Mouse (Mus musculus): ENCODE results near the gene Tmem158. TPM values are rescaled to one million over a fixed set of nuclear protein-coding genes. Genes with fewer than 3 reads are reported as not detected.

Gene Tmem158
- 39.4 and 51.7 TPM in 2 replicates for polyA plus RNA-seq (2015; fragmentation: Nextera tagmentation; extraction: Ambion mirVana)

GRCm38 (mm10) chr9:123260611-123261021, at the start of gene Tmem158:
TSS of gene Tmem158 (minus strand) at chr9:123260764.

DNA sequence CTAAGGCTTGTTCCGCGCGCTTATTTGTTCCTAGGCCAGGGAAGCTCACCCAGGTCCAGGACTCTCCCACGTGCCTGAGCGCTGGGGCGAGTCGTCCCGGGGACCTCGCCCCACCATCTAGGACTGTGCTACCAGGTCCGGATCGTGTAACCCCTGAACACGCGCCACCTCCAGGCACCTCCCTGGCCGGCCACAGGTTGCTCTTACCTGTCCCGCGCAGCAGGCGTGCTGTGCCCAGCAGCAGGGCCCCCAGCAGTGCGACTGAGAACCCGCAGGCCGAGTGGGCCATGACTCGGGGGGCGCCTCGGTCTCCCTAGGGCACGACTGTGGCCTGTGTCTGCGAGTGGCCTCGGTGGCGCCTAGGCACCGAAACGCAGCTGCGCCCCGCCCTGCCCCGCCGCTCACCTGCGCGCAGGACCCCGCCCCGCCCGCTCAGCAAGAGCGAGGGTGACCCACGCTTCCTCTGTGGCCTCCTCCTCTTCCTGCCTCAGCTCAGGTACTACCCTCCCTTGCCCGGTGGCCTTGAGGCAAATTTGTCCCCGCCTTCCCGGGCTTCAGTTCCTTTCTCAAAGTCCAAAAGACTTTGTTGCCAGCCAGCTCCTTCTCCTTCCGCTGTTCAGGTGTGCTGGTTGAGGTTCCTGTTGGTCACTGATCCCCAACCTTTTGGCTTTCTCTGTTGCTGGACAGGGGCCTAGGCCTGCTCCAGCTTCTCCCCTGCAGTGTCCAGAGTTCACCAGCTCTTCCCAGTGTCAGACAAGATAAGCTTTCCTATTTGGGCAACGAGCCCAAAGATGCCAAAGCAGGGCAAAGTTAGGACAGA, 44.7 kb downstream of the Tmem158 start, which contains the start of gene Cdcp1:
Gene Cdcp1, minus strand, starts transcription at position 418 of the 820 bp plus-strand sequence.

Other genes with a start within 250 kb of the Tmem158 start
- 43.7 and 50.4 TPM in 2 replicates for gene Tmem42, start 239.4 kb downstream of the Tmem158 start, polyA plus RNA-seq (2015; fragmentation: Nextera tagmentation; extraction: Ambion mirVana)
- 0.49 and 0.90 TPM in 2 replicates for gene Tgm4, start 226.0 kb downstream of the Tmem158 start, polyA plus RNA-seq (2015; fragmentation: Nextera tagmentation; extraction: Ambion mirVana)
- 39.8 and 66.9 TPM in 2 replicates for gene Zdhhc3, start 147.6 kb downstream of the Tmem158 start, polyA plus RNA-seq (2015; fragmentation: Nextera tagmentation; extraction: Ambion mirVana)
- 83.0 and 93.8 TPM in 2 replicates for gene Exosc7, start 147.5 kb downstream of the Tmem158 start, polyA plus RNA-seq (2015; fragmentation: Nextera tagmentation; extraction: Ambion mirVana)
- gene Clec3b, start 109.8 kb downstream of the Tmem158 start, polyA plus RNA-seq (2015; fragmentation: Nextera tagmentation; extraction: Ambion mirVana) = 28.7 and 34.3 TPM in 2 replicates
- gene Cdcp1, start 44.7 kb downstream of the Tmem158 start, polyA plus RNA-seq (2015; fragmentation: Nextera tagmentation; extraction: Ambion mirVana) = 0.27 and 0.36 TPM in 2 replicates
- gene Lars2, start 106.2 kb upstream of the Tmem158 start, polyA plus RNA-seq (2015; fragmentation: Nextera tagmentation; extraction: Ambion mirVana) = 1,035 and 1,053 TPM in 2 replicates
- 25.7 and 26.8 TPM in 2 replicates for gene Limd1, start 217.9 kb upstream of the Tmem158 start, polyA plus RNA-seq (2015; fragmentation: Nextera tagmentation; extraction: Ambion mirVana)